Mouse (Mus musculus): Measurements from ENCODE around the gene Six2.

The Six2 gene

DNA sequence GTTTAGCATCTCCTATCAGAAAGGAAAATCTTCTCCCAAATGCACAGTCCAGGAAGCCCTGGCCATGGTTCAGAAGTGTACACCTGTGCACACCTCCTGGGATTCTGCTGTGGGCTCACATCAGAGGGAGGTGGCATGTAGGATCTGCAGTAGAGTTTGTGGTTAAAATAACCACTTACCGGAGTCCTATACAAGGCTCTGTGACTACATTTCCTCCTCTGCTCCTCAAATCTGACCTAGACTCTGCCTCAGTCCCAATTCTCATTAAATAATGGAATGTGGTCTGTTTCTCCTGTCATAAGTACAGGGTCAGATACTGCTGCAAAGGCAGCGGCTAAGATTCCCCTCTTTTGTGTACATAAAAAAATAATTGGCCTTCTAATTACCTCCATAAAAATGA lies 23.9 kb downstream of the Six2 start:
- no peak for DNase-seq (ENCODE audit: inconsistent ontology term)

DNA sequence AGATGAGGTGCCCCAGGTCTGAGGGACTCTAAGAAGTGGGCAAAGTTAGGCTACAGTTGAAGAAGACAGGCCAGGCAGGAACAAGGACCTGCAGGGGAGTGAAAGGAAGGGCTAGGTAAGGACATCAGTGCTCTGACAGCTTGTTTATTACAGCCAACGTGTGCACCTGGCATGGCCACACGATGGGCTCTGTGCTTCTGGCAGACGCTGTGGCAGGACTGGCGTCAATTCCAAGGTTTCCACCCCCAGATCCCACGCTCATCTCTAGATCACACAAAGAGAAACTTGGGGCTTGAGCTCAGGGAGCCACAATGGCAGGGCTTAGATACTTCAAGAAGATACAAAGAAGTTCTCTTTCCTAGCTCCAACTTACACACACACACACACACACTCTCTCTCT lies 26.6 kb downstream of the Six2 start:
- no peak for DNase-seq (ENCODE audit: inconsistent ontology term)

DNA sequence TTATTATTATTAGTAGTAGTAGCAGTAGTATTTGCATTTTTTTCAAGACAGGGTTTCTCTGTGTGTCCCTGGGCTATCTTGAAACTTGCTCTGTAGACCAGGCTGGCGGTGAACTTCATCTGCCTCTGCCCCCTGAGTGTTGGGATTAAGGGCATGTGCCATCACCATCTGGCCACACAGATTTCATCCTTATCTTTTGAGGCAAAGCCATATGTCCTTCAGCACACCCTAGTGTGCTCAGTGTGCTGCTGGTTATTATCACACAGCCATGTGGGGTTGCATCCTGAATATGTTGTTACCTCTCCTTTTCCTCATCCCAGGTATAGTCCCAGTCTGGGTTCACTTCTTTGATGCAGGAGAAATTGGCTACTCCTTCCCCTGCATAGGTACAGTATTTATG lies 28.1 kb downstream of the Six2 start:
- DNase-seq (ENCODE audit: inconsistent ontology term), result no peak

DNA sequence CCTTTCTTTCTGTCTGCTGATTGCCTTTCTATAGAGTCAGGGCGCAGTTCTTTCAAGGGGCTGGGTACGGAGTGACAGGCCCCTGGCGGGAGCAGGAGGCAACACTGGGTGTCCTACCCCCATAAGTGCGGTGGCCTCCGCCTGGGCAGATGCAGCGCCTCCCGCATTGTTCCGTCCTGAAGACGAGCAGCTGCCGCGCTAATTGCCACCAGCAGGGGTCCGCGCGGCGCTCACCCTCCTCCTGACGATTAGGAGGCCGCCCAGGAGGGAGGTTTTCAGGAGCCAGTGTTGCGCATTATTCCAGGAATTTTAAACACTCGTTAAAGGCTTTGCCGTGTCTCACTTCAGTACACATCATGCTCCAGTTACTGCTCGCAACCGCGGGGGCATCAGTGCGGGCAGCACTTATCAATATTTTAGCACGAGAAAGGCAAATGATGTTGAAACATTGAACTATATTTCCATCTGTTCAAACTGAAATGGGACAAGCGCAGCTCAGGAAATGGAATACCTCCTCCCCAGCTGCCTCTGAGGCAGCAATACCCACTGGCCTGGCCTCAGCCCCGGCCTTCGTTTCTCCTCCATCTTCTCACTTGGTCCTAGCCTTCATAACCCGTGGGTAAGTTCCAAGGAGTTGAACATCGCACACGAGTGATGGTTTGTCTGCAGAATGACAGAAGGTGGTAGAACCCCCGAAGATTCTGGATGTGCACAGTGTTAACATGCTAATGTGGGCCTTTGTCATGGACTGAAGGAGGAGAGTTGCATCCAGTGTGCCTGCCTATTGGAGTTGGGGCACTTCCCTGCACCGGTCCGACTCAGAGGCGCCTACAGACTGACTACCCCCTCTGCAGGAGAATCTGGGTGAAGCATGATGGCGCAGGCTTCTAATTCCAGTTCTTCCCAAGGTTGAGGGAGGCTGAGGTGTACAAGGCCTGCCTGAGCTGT lies 42.1 kb downstream of the Six2 start:
- peak; percentile 82 for DNase-seq (ENCODE audit: inconsistent ontology term)

DNA sequence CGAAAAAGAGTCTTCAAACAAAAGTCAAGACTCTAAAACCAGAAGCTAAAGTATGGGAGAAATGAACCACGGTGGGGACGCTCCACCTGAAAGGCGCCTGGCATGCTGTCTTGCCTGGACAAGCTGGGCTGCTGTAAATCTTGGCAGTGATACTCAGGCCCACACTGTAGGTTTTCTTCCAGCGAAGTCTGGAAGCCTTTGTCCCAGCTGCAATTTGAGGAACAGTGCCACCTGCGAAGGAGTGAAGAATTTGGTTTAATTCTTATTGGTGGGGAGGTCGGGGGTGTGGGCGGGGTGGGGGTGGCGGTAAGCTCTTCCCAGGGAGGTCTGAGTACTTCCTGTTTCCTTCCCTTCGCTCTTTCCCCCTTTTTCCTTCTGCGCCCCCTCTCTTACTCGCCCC lies 42.8 kb downstream of the Six2 start:
- no peak for DNase-seq (ENCODE audit: inconsistent ontology term)

DNA sequence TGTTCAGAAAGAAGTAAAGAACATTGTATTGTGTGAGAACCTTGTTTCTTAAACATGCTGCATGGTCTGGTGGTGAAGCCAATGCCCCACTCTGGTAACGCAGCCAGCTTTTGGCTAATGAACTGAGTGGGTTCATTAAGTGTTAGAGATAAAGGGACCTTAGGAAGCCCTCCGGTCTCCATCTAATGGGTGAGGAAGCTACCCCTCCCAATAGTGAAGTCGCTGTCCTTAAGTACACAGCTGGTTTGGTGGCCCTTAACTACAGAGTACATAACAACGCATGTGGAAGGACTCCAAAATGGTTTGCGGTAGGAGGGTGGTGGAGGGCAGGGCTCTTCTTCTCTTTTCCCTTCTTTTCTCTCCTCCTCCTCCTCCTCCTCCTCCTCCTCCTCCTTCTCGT lies 50.2 kb downstream of the Six2 start:
- no peak for DNase-seq (ENCODE audit: inconsistent ontology term)
